Comparison of ENCODE assay signal across 14 mouse cellular contexts in the genomic region with DNA sequence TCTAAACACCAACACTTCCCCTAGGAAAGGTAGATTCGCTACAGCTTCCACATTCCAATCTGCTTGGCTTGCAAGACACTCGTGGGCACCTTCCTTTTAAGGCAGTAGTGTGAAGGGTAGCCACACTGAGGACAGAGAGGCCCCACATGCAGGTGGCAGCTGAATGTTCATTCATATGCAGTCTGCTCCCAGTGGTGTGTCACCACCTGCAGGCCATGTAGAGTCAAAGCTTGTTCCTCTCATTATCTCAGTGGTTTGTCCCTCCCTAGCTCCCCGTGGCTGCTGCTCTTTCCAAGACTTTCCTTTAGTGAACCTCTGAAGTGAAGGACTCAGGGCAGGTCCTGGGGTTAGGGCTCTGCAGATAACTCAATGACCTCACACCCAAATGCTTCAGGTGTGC.
DNase-seq lines count a peak whose midpoint lies in the region; ATAC-seq and TF ChIP-seq lines count a peak whose summit lies in the region.
"Had no signal": no experiment of that assay in that cellular context is flagged by ENCODE, and none has a peak within 500 bp of the region (broad histone marks: within the 10 kb centered on the region; RNA-seq: fewer than 3 reads in every experiment).

No protein-coding gene starts in this region.

- no peaks in the 10 kb centered on the region for H3K36me3 ChIP-seq in intestine, embryonic 15.5 days

- no peak overlapping the region for H3K4me3 ChIP-seq in gastrocnemius, adult 2 months
- H3K4me3 ChIP-seq in left cerebral cortex, adult 2 months, result no peak overlapping the region
- H3K4me3 ChIP-seq in intestine, embryonic 15.5 days (replicated peaks), result no peak overlapping the region
- H3K4me3 ChIP-seq: megakaryocyte, embryonic 14.5 days; myocyte had no signal

- no peak for DNase-seq in gastrocnemius, adult 2 months
- no peak for DNase-seq in gastrocnemius, postnatal 4 days (ENCODE audit: low spot score in 2 of 2)
- no peak for DNase-seq in left cerebral cortex, adult 2 months (ENCODE audit: extremely low spot score in 1 of 2, low spot score in 2 of 2)
- DNase-seq in left cerebral cortex, postnatal 4 days, result no peak
- peak; percentile 8 for DNase-seq in ES-CJ7 (ENCODE audit: low read depth, low spot score)
- DNase-seq in urinary bladder, adult 2 months (ENCODE audit: low spot score), result no peak
- no peak for DNase-seq in urinary bladder, postnatal 14 days (ENCODE audit: low spot score)
- DNase-seq: adrenal gland, postnatal 14 days; right cerebral cortex, postnatal 25 days; thymus, postnatal 36 days had no signal

- WGBS in intestine, embryonic 15.5 days, result 32% methylated on average over 3 of the region's 3 CpGs

- 0 out of 2 replicates have a peak, but pooled peaks cover 8% of the 10 kb centered on the region for H3K4me1 ChIP-seq in intestine, embryonic 15.5 days (replicated peaks)
- H3K4me1 ChIP-seq: megakaryocyte, embryonic 14.5 days had no signal

- H3K4me2 ChIP-seq in intestine, embryonic 15.5 days (replicated peaks), result no peak overlapping the region

- peak; percentile 65 for ATAC-seq in intestine, embryonic 15.5 days
- ATAC-seq: hindbrain, embryonic 16.5 days had no signal

- no peak overlapping the region for H3K9ac ChIP-seq in intestine, embryonic 15.5 days

- H3K27ac ChIP-seq in gastrocnemius, adult 2 months, result no peak overlapping the region
- H3K27ac ChIP-seq in left cerebral cortex, adult 2 months, result no peak overlapping the region
- H3K27ac ChIP-seq in intestine, embryonic 15.5 days, result no peak overlapping the region

- intact Hi-C loops in gastrocnemius, adult 2 months (cut with DNase I), result no loop called here
- intact Hi-C loops in left cerebral cortex, adult 2 months (cut with DNase I), result loop anchor here (5.0 kb wide), 1 partner anchor 65 kb away; no protein-coding TSS in a partner anchor
- intact Hi-C loops in left cerebral cortex, postnatal 4 days (cut with DNase I), result no loop called here

- H3K27me3 ChIP-seq in intestine, embryonic 15.5 days (replicated peaks), result 0 out of 2 replicates have a peak, but pooled peaks cover 3% of the 10 kb centered on the region

- peak; percentile 43 for TF ChIP-seq CTCF in gastrocnemius, adult 2 months (IDR thresholded peaks at IDR 0.05)
- peak; percentile 33 for TF ChIP-seq CTCF in left cerebral cortex, adult 2 months (IDR thresholded peaks at IDR 0.05)

- H3K9me3 ChIP-seq in intestine, embryonic 15.5 days, result no peaks in the 10 kb centered on the region
- H3K9me3 ChIP-seq: megakaryocyte, embryonic 14.5 days had no signal
